Mouse (Mus musculus): ENCODE data around the gene Psmb8.

GRCm38 (mm10) chr17:34185526-34185925 is 12.0 kb upstream of the Psmb8 start:
- no peak for TF ChIP-seq CTCF (IDR thresholded peaks at IDR 0.05; ENCODE audit: low read depth)
- no peak for TF ChIP-seq EP300 (IDR thresholded peaks at IDR 0.05; ENCODE audit: low read depth)

All from liver, embryonic 14.5 days (tissue).